Mouse (Mus musculus): ENCODE measurements around the gene Ehd4.

DNA sequence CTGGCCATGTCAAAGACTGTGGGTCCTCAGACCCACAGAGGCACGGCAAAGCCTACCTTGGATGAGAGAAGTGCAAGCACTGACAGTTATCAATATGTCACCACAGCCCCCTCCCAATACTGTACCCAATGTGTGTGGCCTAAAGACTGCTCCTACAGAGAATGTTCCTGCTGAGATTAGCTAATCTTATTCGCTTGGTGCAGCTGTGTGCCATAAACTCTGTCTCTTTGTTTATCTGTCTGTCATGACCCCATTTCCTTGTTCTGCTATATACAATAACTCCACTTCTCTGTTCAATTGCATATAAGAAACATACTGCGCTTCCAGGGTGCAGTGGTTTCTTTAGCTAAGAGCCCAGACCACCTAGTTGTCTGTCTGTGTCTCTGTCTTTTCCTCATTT is 48.5 kb downstream of the Ehd4 start:
- TF ChIP-seq EP300 (IDR thresholded peaks at IDR 0.05; ENCODE audit: low read depth) (no peak), CTCF (IDR thresholded peaks at IDR 0.05; ENCODE audit: low read depth) (no peak)

Data from heart, postnatal 0 days (tissue).